Mouse (Mus musculus) midbrain, postnatal 0 days (tissue): ENCODE results near the gene Ezr. TPM values are rescaled to one million over a fixed set of nuclear protein-coding genes. Genes with fewer than 3 reads are reported as not detected.

Source experiments
- ATAC-seq: fragments of 200-750 bp; cut with Nextera tagmentation; 2 replicates; pipeline ENCODE4 v1.8.0; 2017; ENCODE audit warnings: moderate number of reproducible peaks, mild to moderate bottlenecking, moderate TSS enrichment, moderate library complexity; ENCODE audit not compliant: low FRiP score
- DNase-seq: peaks from one replicate; pipeline ENCODE4 v3.0.0-alpha.2; 2015; ENCODE audit warnings: low spot score
- H3K27ac ChIP-seq: fragments of 300-500 bp; sonication (generic); 2 replicates; pipeline ENCODE4 v1.5.1; 2014; ENCODE audit warnings: low read depth, mild to moderate bottlenecking, low read length, mixed read lengths
- H3K27me3 ChIP-seq: fragments of 300-500 bp; sonication (generic); 2 replicates; pipeline ENCODE4 v1.6.1; 2014; ENCODE audit warnings: low read length, control low read depth, mixed read lengths; ENCODE audit not compliant: insufficient read depth
- H3K36me3 ChIP-seq: fragments of 300-500 bp; sonication (generic); 2 replicates; pipeline ENCODE4 v1.6.1; 2014; ENCODE audit warnings: low read length, control low read depth, mixed read lengths; ENCODE audit not compliant: insufficient read depth
- H3K4me1 ChIP-seq: fragments of 300-500 bp; sonication (generic); 2 replicates; pipeline ENCODE4 v1.6.1; 2014; ENCODE audit warnings: mild to moderate bottlenecking, control low read depth, antibody characterized with exemption, low read length, mixed read lengths; ENCODE audit not compliant: insufficient read depth
- H3K4me2 ChIP-seq: fragments of 300-500 bp; sonication (generic); 2 replicates; pipeline ENCODE4 v1.6.1; 2014; ENCODE audit warnings: low read depth, mild to moderate bottlenecking, low read length, mixed read lengths; ENCODE audit not compliant: poor library complexity, severe bottlenecking
- H3K4me3 ChIP-seq: fragments of 300-500 bp; sonication (generic); 2 replicates; pipeline ENCODE4 v1.5.1; 2014; ENCODE audit warnings: low read depth, mild to moderate bottlenecking, low read length, moderate library complexity
- H3K9ac ChIP-seq: fragments of 300-500 bp; sonication (generic); replicated peaks from 2 replicates; pipeline ENCODE4 v1.6.1; 2014; ENCODE audit warnings: mild to moderate bottlenecking, low read length, moderate library complexity, mixed read lengths; ENCODE audit not compliant: poor library complexity, severe bottlenecking
- H3K9me3 ChIP-seq: fragments of 300-500 bp; sonication (generic); 2 replicates; pipeline ENCODE4 v1.6.1; 2016; ENCODE audit warnings: low read length, control low read depth
- CTCF ChIP-seq: IDR thresholded peaks from 2 replicates; pipeline ENCODE4 v1.5.1; 2016; ENCODE audit warnings: antibody characterized with exemption, mild to moderate bottlenecking
- whole genome bisulfite sequencing: fragments of 180-500 bp; shearing (Covaris S2); extraction: QIAGEN DNeasy Blood & Tissue Kit; methylation state at CpG from one replicate; pipeline ENCODE4 v1.1.7; 2014; 5-methylcytosine and 5-hydroxymethylcytosine counted together
- polyA plus RNA-seq: library from polyadenylated mRNA; unstranded; fragments of >200 nt; fragmentation: Nextera tagmentation; extraction: Ambion mirVana; gene quantifications from 2 replicates; pipeline ENCODE4 v1.2.1, GENCODE M21; 2015
- total RNA-seq: library from RNA; depleted of rRNA; stranded (reverse); fragments of >200 nt; gene quantifications from 2 replicates; pipeline ENCODE4 v1.2.3, GENCODE M21; 2014

Gene Ezr
- total and polyA plus RNA-seq, 2 experiments from 2014 or later: 28.5 to 33.8 TPM

DNA sequence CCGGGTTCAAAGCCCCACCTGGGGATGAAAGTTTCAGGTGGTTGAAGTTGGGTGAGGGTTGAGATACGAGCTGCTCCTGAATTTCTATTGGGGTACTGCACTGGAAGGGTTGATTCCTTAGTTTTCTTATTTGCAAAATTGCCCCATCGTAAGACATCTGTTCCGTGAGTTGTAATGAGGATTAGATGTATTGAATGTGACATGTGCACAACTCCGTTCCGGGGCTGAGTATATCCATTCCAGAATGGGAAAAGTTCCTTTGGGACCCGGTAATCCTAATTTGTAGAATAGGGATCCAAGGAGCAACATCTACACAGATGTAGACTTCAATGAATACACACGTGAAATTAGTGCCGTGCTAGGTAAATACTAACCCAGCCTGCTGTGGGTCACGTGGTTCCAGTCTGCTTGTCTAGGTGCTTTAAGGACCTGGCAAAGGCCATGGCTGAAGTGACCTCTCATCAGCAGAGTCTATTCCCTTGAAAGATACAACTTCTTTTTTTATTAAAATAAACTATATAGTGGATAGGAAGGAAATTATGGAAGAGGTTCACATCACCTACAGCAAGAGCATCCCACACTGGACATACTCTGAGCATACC is 1.3 kb upstream of the Ezr start:
- 33% methylated on average over 10 of the region's 10 CpGs for WGBS
- no peak overlapping the region for H3K4me2 ChIP-seq
- TF ChIP-seq CTCF: no peak
- H3K9me3 ChIP-seq: no peaks in the 10 kb centered on the region
- H3K36me3 ChIP-seq: no peaks in the 10 kb centered on the region
- peaks cover 6% of the 10 kb centered on the region; the same call in 1 of the 2 replicates for H3K4me1 ChIP-seq
- no peak for DNase-seq
- H3K4me3 ChIP-seq: peak overlapping the region; percentile 61; the same call in 1 of the 2 replicates
- H3K27me3 ChIP-seq: peaks cover 9% of the 10 kb centered on the region; the same call in 1 of the 2 replicates
- no peak for ATAC-seq
- no peak overlapping the region for H3K27ac ChIP-seq
- H3K9ac ChIP-seq: no peak overlapping the region

DNA sequence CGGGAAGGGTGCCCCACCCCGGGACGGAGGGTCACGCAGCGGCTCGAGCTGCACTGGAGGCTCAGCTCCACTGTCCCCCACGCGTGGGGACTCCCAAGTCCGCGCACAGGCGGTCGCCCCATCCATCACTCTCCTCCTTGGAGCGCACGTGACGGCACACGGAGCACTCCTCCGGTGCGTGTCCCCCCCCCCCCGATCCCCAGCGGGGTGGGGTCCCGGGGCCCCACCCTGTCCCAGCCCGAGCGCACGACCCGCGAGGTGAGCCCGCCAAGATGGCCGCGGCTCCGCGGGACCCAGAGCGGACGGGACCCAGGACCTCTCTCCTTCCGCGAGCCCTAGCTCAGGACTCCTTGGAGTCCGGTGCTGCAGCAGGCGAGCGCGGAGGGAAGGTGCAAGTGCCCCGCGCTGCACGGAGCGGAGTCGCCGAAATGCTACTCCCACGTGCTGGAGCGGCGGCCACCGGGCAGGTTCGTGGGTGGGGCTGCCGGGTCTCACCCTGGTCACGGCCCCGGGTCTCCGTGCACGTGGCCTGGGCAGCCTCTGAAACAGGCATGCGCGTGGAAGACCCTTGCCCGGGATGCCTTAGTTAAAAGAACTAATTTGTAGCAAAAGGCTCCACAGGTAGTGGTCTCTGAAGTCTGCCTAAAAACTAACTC is 550 bp upstream of the Ezr start:
- Histone ChIP-seq H3K36me3 (no peaks in the 10 kb centered on the region), H3K9me3 (no peaks in the 10 kb centered on the region), H3K9ac (peak overlapping the region; percentile 42; the same call in 1 of the 2 replicates), H3K4me3 (peak overlapping the region; percentile 61), H3K27me3 (peaks cover 9% of the 10 kb centered on the region; the same call in 1 of the 2 replicates), H3K4me1 (peaks cover 6% of the 10 kb centered on the region; the same call in 1 of the 2 replicates), H3K4me2 (peak overlapping the region; percentile 97), H3K27ac (no peak overlapping the region)
- under 1% methylated on average over 46 of the region's 58 CpGs for WGBS
- DNase-seq: peak; percentile 39
- peak; percentile 45 for ATAC-seq
- TF ChIP-seq CTCF: no peak

DNA sequence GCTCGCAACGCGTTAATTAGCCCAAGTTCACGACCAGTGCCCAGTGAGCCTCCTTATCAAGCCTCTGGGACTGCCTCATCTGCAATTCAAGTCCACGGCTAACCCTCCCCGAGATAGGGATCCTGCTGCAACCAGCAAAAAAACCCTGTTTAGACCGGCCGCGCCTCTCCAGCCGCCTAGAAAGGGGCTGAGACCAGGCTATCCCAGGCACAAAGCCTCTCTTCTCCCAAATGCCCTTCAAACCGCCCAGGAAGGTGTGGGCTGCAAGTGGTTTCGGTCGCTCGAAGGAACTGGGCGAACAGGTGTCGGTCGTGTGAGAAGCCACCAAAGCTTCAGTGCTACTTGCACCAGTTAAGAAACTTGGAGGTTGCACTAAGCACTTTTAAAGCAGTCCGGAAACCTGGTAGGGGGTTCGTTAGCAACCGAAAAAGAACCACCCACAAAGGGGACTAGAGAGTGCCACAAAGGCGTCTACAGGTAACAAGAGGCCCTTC is 504 bp downstream of the Ezr start:
- Histone ChIP-seq H3K36me3 (no peaks in the 10 kb centered on the region), H3K4me3 (peak overlapping the region; percentile 61), H3K9ac (peak overlapping the region; percentile 42), H3K4me1 (peaks cover 6% of the 10 kb centered on the region; the same call in 1 of the 2 replicates), H3K4me2 (peak overlapping the region; percentile 97), H3K27ac (no peak overlapping the region), H3K27me3 (peaks cover 9% of the 10 kb centered on the region; the same call in 1 of the 2 replicates), H3K9me3 (no peaks in the 10 kb centered on the region)
- WGBS: 1% methylated on average over 21 of the region's 21 CpGs
- no peak for DNase-seq
- no peak for TF ChIP-seq CTCF
- ATAC-seq: no peak

DNA sequence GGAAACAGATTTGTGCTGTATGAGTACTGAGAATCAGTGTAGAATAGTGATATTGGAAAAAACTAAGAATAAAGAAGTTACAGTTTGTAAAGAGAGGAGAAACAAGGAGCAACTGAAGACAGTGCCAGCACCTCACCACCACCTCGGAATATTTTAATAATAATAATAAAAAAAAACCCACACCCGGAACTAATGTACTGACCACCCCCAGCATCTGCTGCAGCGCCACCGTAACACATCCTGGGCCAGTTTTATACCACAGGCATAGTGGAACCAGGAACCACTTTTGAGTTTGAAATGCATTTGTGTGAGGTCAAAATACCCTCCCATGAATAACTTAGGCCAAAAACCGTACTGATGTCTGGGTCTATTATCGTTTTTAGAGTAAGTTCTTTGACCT is 1.3 kb downstream of the Ezr start:
- WGBS: 33% methylated on average over 6 of the region's 6 CpGs

DNA sequence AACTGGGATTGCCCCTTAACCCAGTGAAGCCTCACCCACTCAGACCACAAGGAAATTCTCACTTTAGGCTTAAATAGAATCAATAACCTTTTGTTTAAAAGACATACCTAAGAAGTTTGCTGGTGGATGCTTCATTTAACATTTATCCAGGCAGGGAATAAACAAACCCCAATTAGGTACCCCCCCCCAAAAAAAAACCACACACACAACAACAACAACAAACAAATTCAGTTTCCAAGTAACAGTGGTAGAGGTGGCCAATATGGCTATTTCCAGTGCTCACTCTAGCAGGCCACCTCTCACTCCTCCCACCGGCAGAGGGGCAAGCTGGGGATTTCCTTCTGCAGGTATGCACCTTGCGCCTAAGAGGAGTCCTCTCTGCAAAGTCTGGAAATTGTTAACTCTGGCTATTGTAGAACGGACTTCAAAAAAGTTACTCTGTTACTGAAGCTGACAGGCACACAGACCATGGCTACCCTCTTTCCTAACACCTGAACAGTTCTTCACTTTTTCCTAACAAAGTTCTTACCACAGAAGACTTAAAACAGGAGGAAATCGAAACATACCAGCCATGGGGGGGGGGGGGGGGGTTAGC is 2.0 kb downstream of the Ezr start:
- H3K27me3 ChIP-seq: peaks cover 9% of the 10 kb centered on the region; the same call in 1 of the 2 replicates
- H3K9me3 ChIP-seq: no peaks in the 10 kb centered on the region
- no peak overlapping the region for H3K9ac ChIP-seq
- 55% methylated on average over 4 of the region's 4 CpGs for WGBS
- peak overlapping the region; percentile 32; the same call in 1 of the 2 replicates for H3K4me2 ChIP-seq
- ATAC-seq (no peak), DNase-seq (no peak)
- peaks cover 6% of the 10 kb centered on the region; the same call in 1 of the 2 replicates for H3K4me1 ChIP-seq
- no peak overlapping the region for H3K27ac ChIP-seq
- no peaks in the 10 kb centered on the region for H3K36me3 ChIP-seq
- TF ChIP-seq CTCF: no peak
- no peak overlapping the region for H3K4me3 ChIP-seq

More for the DNA sequence above, 1.3 kb downstream of the Ezr start:
- Histone ChIP-seq H3K36me3 (no peaks in the 10 kb centered on the region), H3K4me2 (peak overlapping the region; percentile 35; the same call in 1 of the 2 replicates), H3K27ac (no peak overlapping the region), H3K4me1 (peaks cover 6% of the 10 kb centered on the region; the same call in 1 of the 2 replicates), H3K9me3 (no peaks in the 10 kb centered on the region), H3K9ac (no peak overlapping the region), H3K27me3 (peaks cover 9% of the 10 kb centered on the region; the same call in 1 of the 2 replicates), H3K4me3 (peak overlapping the region; percentile 61; the same call in 1 of the 2 replicates)
- TF ChIP-seq CTCF: no peak
- DNase-seq: no peak
- ATAC-seq: no peak
